Mouse (Mus musculus) embryonic facial prominence, embryonic 14.5 days (tissue): ENCODE data around the gene Chp1. TPM values are rescaled to one million over a fixed set of nuclear protein-coding genes. Genes with fewer than 3 reads are reported as not detected.

Experiments
- ATAC-seq: fragments of 200-750 bp; cut with Nextera tagmentation; 2 replicates; pipeline ENCODE4 v1.8.0; 2017; ENCODE audit warnings: low read depth, moderate number of reproducible peaks, moderate TSS enrichment
- DNase-seq: peaks from one replicate; pipeline ENCODE4 v3.0.0-alpha.2; 2015; ENCODE audit warnings: low spot score
- H3K27ac ChIP-seq: fragments of 300-500 bp; sonication (generic); replicated peaks from 2 replicates; pipeline ENCODE4 v1.5.1; 2014; ENCODE audit warnings: low read depth, mild to moderate bottlenecking, low read length, moderate library complexity
- H3K27me3 ChIP-seq: fragments of 300-500 bp; sonication (generic); replicated peaks from 2 replicates; pipeline ENCODE4 v1.6.1; 2014; ENCODE audit warnings: low read length; ENCODE audit not compliant: control insufficient read depth, insufficient read depth
- H3K36me3 ChIP-seq: fragments of 300-500 bp; sonication (generic); 2 replicates; pipeline ENCODE4 v1.6.1; 2014; ENCODE audit warnings: low read length, mixed read lengths; ENCODE audit not compliant: control insufficient read depth, insufficient read depth
- H3K4me1 ChIP-seq: fragments of 300-500 bp; sonication (generic); 2 replicates; pipeline ENCODE4 v1.6.1; 2014; ENCODE audit warnings: antibody characterized with exemption, low read length; ENCODE audit not compliant: control insufficient read depth, insufficient read depth
- H3K4me2 ChIP-seq: fragments of 300-500 bp; sonication (generic); 2 replicates; pipeline ENCODE4 v1.6.1; 2014; ENCODE audit warnings: low read depth, mild to moderate bottlenecking, low read length, moderate library complexity, mixed read lengths
- H3K4me3 ChIP-seq: fragments of 300-500 bp; sonication (generic); 2 replicates; pipeline ENCODE4 v1.5.1; 2014; ENCODE audit warnings: low read depth, mild to moderate bottlenecking, low read length
- H3K9ac ChIP-seq: fragments of 300-500 bp; sonication (generic); 2 replicates; pipeline ENCODE4 v1.6.1; 2014; ENCODE audit warnings: low read depth, mild to moderate bottlenecking, low read length, moderate library complexity, mixed read lengths
- H3K9me3 ChIP-seq: fragments of 300-500 bp; sonication (generic); 2 replicates; pipeline ENCODE4 v1.6.1; 2016; ENCODE audit warnings: low read length; ENCODE audit not compliant: control insufficient read depth
- WGBS: fragments of 180-500 bp; shearing (Covaris S2); extraction: QIAGEN DNeasy Blood & Tissue Kit; methylation state at CpG from one replicate; pipeline ENCODE4 v1.1.7; 2014; 5-methylcytosine and 5-hydroxymethylcytosine counted together
- polyA plus RNA-seq: library from polyadenylated mRNA; unstranded; fragments of >200 nt; fragmentation: Nextera tagmentation; extraction: Ambion mirVana; gene quantifications from 2 replicates; pipeline ENCODE4 v1.2.1, GENCODE M21; 2014

The Chp1 gene
- polyA plus RNA-seq, 1 experiment from 2014 or later: 69.6 TPM

- Histone ChIP-seq H3K4me1 (no peaks in the 10 kb centered on the region), H3K9me3 (no peaks in the 10 kb centered on the region), H3K9ac (no peak overlapping the region), H3K4me3 (no peak overlapping the region), H3K4me2 (no peak overlapping the region), H3K36me3 (no peaks in the 10 kb centered on the region), H3K27me3 (no peaks in the 10 kb centered on the region), H3K27ac (no peak overlapping the region)
- 45% methylated on average over 5 of the region's 5 CpGs for WGBS
- ATAC-seq (no peak), DNase-seq (no peak)
These were observed 30.7 kb upstream of the Chp1 start for GRCm38 (mm10) chr2:119516811-119517210.

DNA sequence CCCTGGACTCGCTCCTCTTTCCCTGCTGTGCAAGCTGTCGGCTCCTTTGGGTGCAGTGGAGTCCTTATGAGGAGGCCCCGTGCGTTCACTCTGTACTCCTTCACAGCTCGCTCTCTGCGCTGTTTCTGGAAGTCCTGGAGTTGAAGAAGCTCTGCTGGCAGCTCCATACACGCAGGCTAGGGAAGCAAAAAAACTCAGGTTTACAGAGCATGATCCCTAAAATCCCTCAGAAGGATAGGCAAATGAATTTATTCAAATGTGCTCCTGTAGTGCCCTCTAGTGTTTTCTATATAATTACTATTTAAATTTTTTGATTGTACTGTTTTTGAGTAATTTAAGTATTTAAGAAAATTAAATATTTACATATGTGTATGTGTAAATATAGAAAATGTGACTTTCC lies 26.9 kb upstream of the Chp1 start:
- ATAC-seq (no peak), DNase-seq (peak; percentile 57)
- H3K9ac ChIP-seq: no peak overlapping the region
- WGBS: 70% methylated on average over 7 of the region's 7 CpGs
- no peaks in the 10 kb centered on the region for H3K9me3 ChIP-seq
- H3K4me2 ChIP-seq: no peak overlapping the region
- no peak overlapping the region for H3K4me3 ChIP-seq
- H3K36me3 ChIP-seq: no peaks in the 10 kb centered on the region
- no peak overlapping the region for H3K27ac ChIP-seq
- no peaks in the 10 kb centered on the region for H3K4me1 ChIP-seq
- no peaks in the 10 kb centered on the region for H3K27me3 ChIP-seq

DNA sequence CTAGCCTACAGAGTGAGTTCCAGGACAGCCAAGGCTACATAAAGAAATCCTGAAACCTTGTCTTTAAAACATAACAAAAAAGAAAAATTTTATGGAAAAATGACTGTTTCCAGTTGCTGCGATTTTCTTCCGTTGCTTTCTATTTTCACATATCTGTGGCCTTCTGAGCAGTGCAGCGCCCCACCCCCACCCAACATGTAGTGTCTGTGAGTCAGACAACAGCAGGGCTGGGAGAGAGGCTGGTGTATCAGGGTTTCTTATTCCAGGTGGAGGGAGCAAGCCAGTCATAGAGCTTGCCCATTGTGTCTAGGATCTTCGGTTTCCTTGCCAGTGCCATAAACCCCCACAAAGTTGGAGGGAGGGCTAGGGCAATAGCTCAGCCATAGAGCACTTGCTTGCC lies 23.7 kb upstream of the Chp1 start:
- DNase-seq: no peak
- no peaks in the 10 kb centered on the region for H3K36me3 ChIP-seq
- WGBS: 80% methylated on average over 4 of the region's 4 CpGs

GRCm38 (mm10) chr2:119525422-119525821 lies 22.1 kb upstream of the Chp1 start:
- Histone ChIP-seq H3K36me3 (no peaks in the 10 kb centered on the region), H3K4me3 (no peak overlapping the region), H3K4me1 (no peaks in the 10 kb centered on the region), H3K27ac (no peak overlapping the region), H3K4me2 (no peak overlapping the region), H3K9ac (no peak overlapping the region), H3K27me3 (no peaks in the 10 kb centered on the region), H3K9me3 (no peaks in the 10 kb centered on the region)
- DNase-seq (no peak), ATAC-seq (no peak)
- WGBS: 30% methylated on average over 4 of the region's 4 CpGs

More for the DNA sequence above, 23.7 kb upstream of the Chp1 start:
- no peak overlapping the region for H3K4me3 ChIP-seq
- no peak overlapping the region for H3K9ac ChIP-seq
- no peak overlapping the region for H3K4me2 ChIP-seq
- ATAC-seq: no peak
- H3K27ac ChIP-seq: no peak overlapping the region
- H3K9me3 ChIP-seq: no peaks in the 10 kb centered on the region
- no peaks in the 10 kb centered on the region for H3K4me1 ChIP-seq
- H3K27me3 ChIP-seq: no peaks in the 10 kb centered on the region

DNA sequence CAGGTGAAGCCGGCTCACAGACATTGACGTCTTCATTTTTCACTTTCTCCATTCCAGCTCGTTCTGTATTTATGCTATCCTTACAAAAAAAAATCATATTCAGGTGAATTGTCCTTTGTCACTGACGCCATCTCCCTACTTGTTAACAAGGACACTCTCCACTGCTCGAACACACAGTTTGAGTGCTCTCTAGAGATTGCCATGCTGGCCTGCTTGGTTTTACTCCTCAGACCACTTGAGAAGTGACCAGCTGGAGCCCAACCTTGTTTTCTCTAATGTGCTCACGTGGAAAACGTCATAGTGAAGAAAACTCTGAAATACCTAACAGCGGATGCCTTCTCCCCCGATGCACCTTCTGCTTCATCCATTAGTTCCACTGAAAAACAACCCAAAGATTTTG lies 8.7 kb upstream of the Chp1 start:
- no peak overlapping the region for H3K4me2 ChIP-seq
- 79% methylated on average over 9 of the region's 9 CpGs for WGBS
- no peak overlapping the region for H3K27ac ChIP-seq
- ATAC-seq: no peak
- no peaks in the 10 kb centered on the region for H3K27me3 ChIP-seq
- no peak overlapping the region for H3K9ac ChIP-seq
- no peak for DNase-seq
- H3K4me1 ChIP-seq: no peaks in the 10 kb centered on the region
- no peak overlapping the region for H3K4me3 ChIP-seq
- H3K9me3 ChIP-seq: no peaks in the 10 kb centered on the region
- H3K36me3 ChIP-seq: no peaks in the 10 kb centered on the region

DNA sequence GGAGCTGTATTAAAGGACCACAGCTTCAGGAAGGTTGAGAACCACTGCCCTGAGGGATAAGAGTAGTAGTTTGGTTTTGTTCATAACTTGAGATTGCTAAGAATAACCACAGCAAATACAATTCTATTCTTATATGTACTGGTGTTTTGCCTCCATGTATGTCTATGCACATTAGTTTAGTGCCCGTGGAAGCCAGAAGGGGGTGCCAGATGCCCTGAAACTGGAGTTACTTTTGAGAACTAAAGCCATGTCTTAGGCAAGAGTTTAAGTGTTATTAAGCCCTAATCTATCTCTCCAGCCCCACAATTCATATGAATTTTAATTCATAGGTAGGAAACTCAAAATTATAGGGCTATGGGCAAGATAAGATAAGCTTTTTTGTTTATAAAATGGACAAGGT lies 5.4 kb upstream of the Chp1 start:
- ATAC-seq (no peak), DNase-seq (peak; percentile 61)
- Histone ChIP-seq H3K9ac (no peak overlapping the region), H3K4me1 (no peaks in the 10 kb centered on the region; the same call in 1 of the 2 replicates), H3K27me3 (no peaks in the 10 kb centered on the region), H3K4me3 (no peak overlapping the region), H3K36me3 (no peaks in the 10 kb centered on the region), H3K4me2 (no peak overlapping the region), H3K9me3 (no peaks in the 10 kb centered on the region), H3K27ac (no peak overlapping the region)
- WGBS: 23% methylated on average over 1 of the region's 1 CpGs

DNA sequence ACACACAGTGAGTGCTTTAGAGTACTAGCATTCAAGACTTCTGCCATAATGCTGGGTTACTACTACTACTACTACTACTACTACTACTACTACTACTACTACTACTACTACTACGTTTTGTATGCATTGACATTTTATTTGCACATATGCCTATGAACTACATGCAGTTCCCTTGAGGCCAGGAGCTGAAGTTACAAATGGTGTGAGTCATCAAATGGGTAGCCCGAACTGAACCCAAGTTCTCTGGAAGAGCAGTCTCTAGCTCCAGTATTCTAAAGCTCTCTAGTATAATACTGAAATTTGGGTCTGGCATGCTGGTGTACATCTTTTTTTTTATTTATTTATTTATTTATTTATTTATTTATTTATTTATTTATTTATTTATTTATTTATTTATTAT lies 3.8 kb upstream of the Chp1 start:
- ATAC-seq: no peak
- Histone ChIP-seq H3K4me1 (peaks cover 6% of the 10 kb centered on the region), H3K27ac (no peak overlapping the region), H3K4me2 (no peak overlapping the region), H3K27me3 (no peaks in the 10 kb centered on the region), H3K4me3 (no peak overlapping the region), H3K9me3 (no peaks in the 10 kb centered on the region), H3K9ac (no peak overlapping the region), H3K36me3 (no peaks in the 10 kb centered on the region)
- WGBS: 75% methylated on average over 2 of the region's 2 CpGs
- no peak for DNase-seq

GRCm38 (mm10) chr2:119546848-119547521 lies 512 bp upstream of the Chp1 start:
- H3K27me3 ChIP-seq: no peaks in the 10 kb centered on the region
- no peaks in the 10 kb centered on the region for H3K9me3 ChIP-seq
- H3K4me2 ChIP-seq: peak overlapping the region; percentile 79
- H3K27ac ChIP-seq: peak overlapping the region; percentile 73
- 1% methylated on average over 30 of the region's 30 CpGs for WGBS
- ATAC-seq: peak; percentile 80
- peak; percentile 89 for DNase-seq
- H3K36me3 ChIP-seq: no peaks in the 10 kb centered on the region
- peak overlapping the region; percentile 88 for H3K9ac ChIP-seq
- H3K4me1 ChIP-seq: peaks cover 9% of the 10 kb centered on the region
- peak overlapping the region; percentile 94 for H3K4me3 ChIP-seq

- H3K27me3 ChIP-seq: no peaks in the 10 kb centered on the region
- H3K4me2 ChIP-seq: peak overlapping the region; percentile 79
- WGBS: 7% methylated on average over 3 of the region's 3 CpGs
- DNase-seq: no peak
- H3K9me3 ChIP-seq: no peaks in the 10 kb centered on the region
- H3K4me3 ChIP-seq: peak overlapping the region; percentile 94
- peak overlapping the region; percentile 77; the same call in 1 of the 2 replicates for H3K27ac ChIP-seq
- H3K9ac ChIP-seq: peak overlapping the region; percentile 88
- ATAC-seq: no peak
- H3K4me1 ChIP-seq: peaks cover 9% of the 10 kb centered on the region
- H3K36me3 ChIP-seq: no peaks in the 10 kb centered on the region
These were observed 819 bp downstream of the Chp1 start for GRCm38 (mm10) chr2:119548371-119548660.
